Mouse (Mus musculus): Measurements from ENCODE around the gene Mief1. TPM values are rescaled to one million over a fixed set of nuclear protein-coding genes. Genes with fewer than 3 reads are reported as not detected.

The Mief1 gene
- total and polyA plus RNA-seq, 2 experiments: 13.4 to 17.1 TPM

GRCm38 (mm10) chr15:80219705-80220657 is 13.8 kb upstream of the Mief1 start:
- Histone ChIP-seq H3K27ac (replicated peaks; ENCODE audit: insufficient read depth, low read depth, low read length) (no peak overlapping the region), H3K4me1 (ENCODE audit: control insufficient read depth, insufficient read depth, low read length) (no peaks in the 10 kb centered on the region; the same call in 1 of the 2 replicates), H3K36me3 (ENCODE audit: control insufficient read depth, insufficient read depth, low read length) (no peaks in the 10 kb centered on the region), H3K4me3 (ENCODE audit: insufficient read depth, low read depth, low read length) (no peak overlapping the region), H3K9ac (ENCODE audit: low read depth, low read length) (no peak overlapping the region), H3K27me3 (ENCODE audit: control insufficient read depth, insufficient read depth, low read length) (no peaks in the 10 kb centered on the region), H3K79me2 (ENCODE audit: control insufficient read depth, insufficient read depth, low read length) (no peaks in the 10 kb centered on the region)
- 60% methylated on average over 4 of the region's 4 CpGs for WGBS
- DNase-seq (ENCODE audit: extremely low read depth, low read depth, low spot score): no peak
- TF ChIP-seq CTCF (IDR thresholded peaks at IDR 0.05; ENCODE audit: low read depth, low read length) (no peak), POLR2A (IDR thresholded peaks at IDR 0.05; ENCODE audit: extremely low read depth, insufficient read depth, low read length) (no peak)

- no peak overlapping the region for H3K9ac ChIP-seq (ENCODE audit: low read depth, low read length)
- H3K79me2 ChIP-seq (ENCODE audit: control insufficient read depth, insufficient read depth, low read length): no peaks in the 10 kb centered on the region
- H3K27me3 ChIP-seq (ENCODE audit: control insufficient read depth, insufficient read depth, low read length): no peaks in the 10 kb centered on the region
- no peaks in the 10 kb centered on the region; the same call in 1 of the 2 replicates for H3K4me1 ChIP-seq (ENCODE audit: control insufficient read depth, insufficient read depth, low read length)
- no peak for DNase-seq (ENCODE audit: extremely low read depth, low read depth, low spot score)
- 78% methylated on average over 8 of the region's 8 CpGs for WGBS
- no peak overlapping the region for H3K4me3 ChIP-seq (ENCODE audit: insufficient read depth, low read depth, low read length)
- H3K27ac ChIP-seq (replicated peaks; ENCODE audit: insufficient read depth, low read depth, low read length): no peak overlapping the region
- no peak for TF ChIP-seq CTCF (IDR thresholded peaks at IDR 0.05; ENCODE audit: low read depth, low read length)
- TF ChIP-seq POLR2A (IDR thresholded peaks at IDR 0.05; ENCODE audit: extremely low read depth, insufficient read depth, low read length): no peak
- H3K36me3 ChIP-seq (ENCODE audit: control insufficient read depth, insufficient read depth, low read length): no peaks in the 10 kb centered on the region
These were observed 12.8 kb upstream of the Mief1 start for GRCm38 (mm10) chr15:80221031-80221430.

DNA sequence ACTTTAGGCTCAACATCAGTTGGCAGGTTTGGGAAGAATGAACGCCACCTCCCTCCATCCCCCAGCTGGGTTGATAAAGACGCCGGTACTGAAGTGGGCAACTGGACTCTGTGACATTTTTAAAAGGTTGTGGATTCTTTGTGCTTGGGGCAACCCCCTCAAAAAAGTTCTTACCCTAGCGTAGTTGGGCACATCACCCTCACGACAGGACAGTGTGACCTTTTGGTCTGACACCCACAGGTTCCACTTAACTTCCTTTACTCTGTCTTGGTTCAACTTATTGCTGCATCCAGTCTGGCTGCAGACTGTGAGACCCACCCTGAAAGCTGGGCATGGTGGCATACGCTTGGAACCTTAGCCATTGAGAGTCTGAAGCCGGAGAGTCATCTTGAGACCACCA is 10.1 kb upstream of the Mief1 start:
- Histone ChIP-seq H3K4me1 (ENCODE audit: control insufficient read depth, insufficient read depth, low read length) (no peaks in the 10 kb centered on the region; the same call in 1 of the 2 replicates), H3K4me3 (ENCODE audit: insufficient read depth, low read depth, low read length) (no peak overlapping the region), H3K36me3 (ENCODE audit: control insufficient read depth, insufficient read depth, low read length) (no peaks in the 10 kb centered on the region), H3K79me2 (ENCODE audit: control insufficient read depth, insufficient read depth, low read length) (no peaks in the 10 kb centered on the region), H3K27ac (replicated peaks; ENCODE audit: insufficient read depth, low read depth, low read length) (no peak overlapping the region), H3K27me3 (ENCODE audit: control insufficient read depth, insufficient read depth, low read length) (no peaks in the 10 kb centered on the region), H3K9ac (ENCODE audit: low read depth, low read length) (no peak overlapping the region)
- TF ChIP-seq POLR2A (IDR thresholded peaks at IDR 0.05; ENCODE audit: extremely low read depth, insufficient read depth, low read length): no peak
- TF ChIP-seq CTCF (IDR thresholded peaks at IDR 0.05; ENCODE audit: low read depth, low read length): no peak
- no peak for DNase-seq (ENCODE audit: extremely low read depth, low read depth, low spot score)
- WGBS: 90% methylated on average over 7 of the region's 7 CpGs

DNA sequence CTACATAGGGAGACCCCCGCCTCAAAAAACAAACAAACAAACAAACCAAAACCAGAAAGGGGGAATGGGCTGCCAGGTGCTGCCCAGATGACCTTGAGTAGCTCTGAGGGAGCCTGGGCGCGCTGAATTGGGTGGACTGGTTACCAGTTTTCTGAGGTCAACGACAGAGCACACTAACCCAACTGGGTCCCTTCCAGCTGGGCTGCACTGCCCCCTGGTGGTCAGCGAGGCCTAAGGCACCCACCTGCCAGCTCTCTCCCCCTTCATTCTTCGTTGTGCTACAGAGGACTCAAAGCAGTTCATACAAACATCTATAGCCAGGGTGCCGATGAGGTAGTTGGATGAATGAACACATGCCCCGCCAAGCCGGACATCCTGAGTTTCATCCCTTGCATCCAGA is 8.6 kb upstream of the Mief1 start:
- no peaks in the 10 kb centered on the region for H3K36me3 ChIP-seq (ENCODE audit: control insufficient read depth, insufficient read depth, low read length)
- no peaks in the 10 kb centered on the region for H3K4me1 ChIP-seq (ENCODE audit: control insufficient read depth, insufficient read depth, low read length)
- DNase-seq (ENCODE audit: extremely low read depth, low read depth, low spot score): peak; percentile 40
- no peak overlapping the region for H3K27ac ChIP-seq (replicated peaks; ENCODE audit: insufficient read depth, low read depth, low read length)
- no peaks in the 10 kb centered on the region for H3K27me3 ChIP-seq (ENCODE audit: control insufficient read depth, insufficient read depth, low read length)
- WGBS: 14% methylated on average over 9 of the region's 9 CpGs
- no peak overlapping the region for H3K4me3 ChIP-seq (ENCODE audit: insufficient read depth, low read depth, low read length)
- H3K9ac ChIP-seq (ENCODE audit: low read depth, low read length): no peak overlapping the region
- no peaks in the 10 kb centered on the region for H3K79me2 ChIP-seq (ENCODE audit: control insufficient read depth, insufficient read depth, low read length)
- TF ChIP-seq CTCF (IDR thresholded peaks at IDR 0.05; ENCODE audit: low read depth, low read length): peak; percentile 97
- no peak for TF ChIP-seq POLR2A (IDR thresholded peaks at IDR 0.05; ENCODE audit: extremely low read depth, insufficient read depth, low read length)

- Histone ChIP-seq H3K79me2 (ENCODE audit: control insufficient read depth, insufficient read depth, low read length) (no peaks in the 10 kb centered on the region), H3K27me3 (ENCODE audit: control insufficient read depth, insufficient read depth, low read length) (no peaks in the 10 kb centered on the region), H3K36me3 (ENCODE audit: control insufficient read depth, insufficient read depth, low read length) (no peaks in the 10 kb centered on the region), H3K27ac (replicated peaks; ENCODE audit: insufficient read depth, low read depth, low read length) (no peak overlapping the region), H3K4me1 (ENCODE audit: control insufficient read depth, insufficient read depth, low read length) (no peaks in the 10 kb centered on the region), H3K9ac (ENCODE audit: low read depth, low read length) (no peak overlapping the region), H3K4me3 (ENCODE audit: insufficient read depth, low read depth, low read length) (no peak overlapping the region)
- WGBS: 50% methylated on average over 2 of the region's 2 CpGs
- peak; percentile 73 for DNase-seq (ENCODE audit: extremely low read depth, low read depth, low spot score)
- peak; percentile 22; the same call in 1 of the 2 replicates for TF ChIP-seq CTCF (IDR thresholded peaks at IDR 0.05; ENCODE audit: low read depth, low read length)
- TF ChIP-seq POLR2A (IDR thresholded peaks at IDR 0.05; ENCODE audit: extremely low read depth, insufficient read depth, low read length): no peak
These were observed 8.0 kb upstream of the Mief1 start for GRCm38 (mm10) chr15:80225796-80226195.
